Mouse (Mus musculus): Measurements from ENCODE around the gene Gm10964.

The Gm10964 gene

GRCm38 (mm10) chr3:103733799-103734695 is 5.1 kb upstream of the Gm10964 start:
- peak; percentile 74 to 78 for DNase-seq (ENCODE audit: low spot score in 2 of 2)

DNA sequence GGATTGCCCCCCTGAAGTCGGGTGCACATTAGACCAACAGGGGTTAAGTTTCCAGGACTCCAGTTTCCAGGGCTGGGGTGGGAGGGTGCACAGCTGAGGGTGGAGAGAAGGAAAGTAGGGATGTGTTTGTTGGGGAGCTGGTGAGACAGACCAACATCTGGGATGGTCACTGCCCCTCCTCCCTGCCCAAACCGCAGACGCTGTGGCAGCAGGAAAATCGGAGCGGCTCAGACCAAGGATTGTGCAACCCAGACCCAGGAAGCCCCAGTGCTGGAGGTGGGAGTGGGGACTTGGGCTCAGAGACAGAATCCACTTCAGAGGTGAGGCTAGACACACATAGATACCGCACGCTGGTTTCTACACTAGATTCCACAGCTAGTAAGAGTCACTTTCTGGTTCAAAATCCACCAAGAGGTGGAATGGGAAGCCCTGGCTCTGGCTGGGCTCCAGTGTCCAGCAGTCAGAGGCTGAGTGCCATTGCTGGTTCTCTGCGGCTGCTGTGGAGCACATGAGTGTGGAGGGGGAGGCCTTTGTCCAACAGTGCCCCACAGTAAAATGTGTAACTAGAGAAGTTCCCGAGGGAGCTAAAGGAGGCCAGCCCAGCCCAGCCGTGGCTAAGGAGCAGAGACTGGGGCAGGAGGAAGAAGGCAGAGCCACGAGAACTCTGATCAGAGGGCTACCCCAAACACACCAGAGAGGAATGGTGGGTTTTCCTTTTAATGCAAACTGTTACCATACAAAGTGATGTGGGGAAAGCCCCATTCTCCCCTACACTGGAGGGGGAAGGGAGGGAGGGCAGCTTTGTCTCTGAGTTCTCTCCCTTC is 4.3 kb upstream of the Gm10964 start:
- DNase-seq (ENCODE audit: low spot score in 2 of 2) = peak; percentile 59 to 61

DNA sequence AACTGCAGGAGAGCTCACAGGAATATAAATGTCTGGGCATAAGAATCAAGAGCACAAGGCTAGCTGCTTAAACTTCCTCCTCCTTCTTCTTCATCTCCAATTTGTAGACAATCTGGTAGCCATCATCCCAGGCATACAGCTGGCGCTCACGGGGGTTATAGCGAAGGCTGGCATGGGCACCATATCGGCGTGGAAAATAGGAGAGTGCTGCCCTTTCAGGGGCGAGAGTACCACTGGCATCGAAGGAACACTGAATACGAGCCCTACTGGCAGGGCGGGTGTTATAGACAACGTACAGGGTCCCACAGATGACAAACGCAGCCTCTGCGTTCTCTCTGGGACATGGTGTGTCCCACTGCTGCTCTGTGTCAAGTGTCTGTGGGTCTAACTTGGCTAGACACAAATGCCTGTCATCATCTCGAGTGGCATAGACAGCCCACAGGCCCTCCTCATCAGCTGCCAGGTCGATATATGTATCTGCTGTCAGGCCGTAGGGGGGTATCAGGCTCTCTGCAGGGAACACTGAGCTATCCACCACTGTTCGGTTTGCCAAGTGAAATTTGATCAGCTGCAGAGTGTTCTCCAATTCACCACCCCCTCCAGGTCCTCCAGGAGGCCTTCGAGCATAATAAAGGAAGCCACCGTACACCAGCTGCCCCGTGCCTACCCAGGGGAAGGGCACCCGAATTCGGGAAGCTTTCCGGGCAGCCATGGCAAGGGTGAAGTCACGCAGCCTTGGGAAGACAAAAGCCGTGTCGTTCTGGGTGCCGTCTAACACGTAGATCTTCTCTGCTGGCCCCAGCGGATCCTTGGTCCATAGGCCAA is 3.2 kb upstream of the Gm10964 start:
- no peak for DNase-seq (ENCODE audit: low spot score in 2 of 2)

DNA sequence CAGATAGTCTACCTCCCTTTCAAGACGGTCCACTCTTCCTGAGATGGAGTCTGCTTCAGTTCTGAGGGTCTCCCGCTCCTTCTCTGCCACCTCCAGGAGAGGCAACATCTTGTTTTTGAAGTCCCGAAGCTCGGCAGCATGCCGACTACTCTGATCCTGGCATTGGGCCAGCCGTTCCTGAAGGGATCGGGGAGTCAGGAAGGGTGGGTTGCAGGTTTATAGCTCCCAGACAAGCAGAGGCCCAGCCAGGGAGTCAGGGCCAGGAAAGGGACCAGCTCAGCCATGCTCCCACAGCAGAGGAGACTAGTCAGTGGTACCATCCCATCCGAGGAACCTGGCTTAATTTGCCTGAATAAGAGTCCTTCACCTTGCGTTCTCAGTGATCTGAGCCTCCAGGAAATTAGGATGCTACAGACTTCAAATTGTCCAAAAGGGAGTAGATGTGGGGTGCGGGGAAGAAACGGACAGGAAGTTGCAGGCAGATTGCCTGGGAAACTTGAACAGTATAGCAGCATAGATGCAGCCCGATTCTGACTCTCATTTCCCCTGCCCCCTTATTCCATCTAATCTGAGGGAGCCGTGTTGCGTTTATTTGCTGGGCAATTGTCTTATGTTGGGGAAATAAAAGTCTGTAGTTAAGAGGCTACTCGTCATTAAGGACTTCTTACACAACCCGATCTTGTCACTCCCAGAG is 2.0 kb upstream of the Gm10964 start:
- peak; percentile 59 to 70 for DNase-seq (ENCODE audit: low spot score in 2 of 2)

- peak; percentile 91 to 94 for DNase-seq (ENCODE audit: low spot score in 2 of 2)
These were observed 1.2 kb upstream of the Gm10964 start, which contains the start of gene Olfml3 for GRCm38 (mm10) chr3:103737778-103738571. Gene Olfml3 (minus strand): TSS chr3:103738001.

- no peak for DNase-seq (ENCODE audit: low spot score in 2 of 2)
These were observed 1.2 kb downstream of the Gm10964 start for GRCm38 (mm10) chr3:103740342-103740741.

- no peak for DNase-seq (ENCODE audit: low spot score in 2 of 2)
These were observed 4.0 kb downstream of the Gm10964 start for GRCm38 (mm10) chr3:103743208-103743607.

DNA sequence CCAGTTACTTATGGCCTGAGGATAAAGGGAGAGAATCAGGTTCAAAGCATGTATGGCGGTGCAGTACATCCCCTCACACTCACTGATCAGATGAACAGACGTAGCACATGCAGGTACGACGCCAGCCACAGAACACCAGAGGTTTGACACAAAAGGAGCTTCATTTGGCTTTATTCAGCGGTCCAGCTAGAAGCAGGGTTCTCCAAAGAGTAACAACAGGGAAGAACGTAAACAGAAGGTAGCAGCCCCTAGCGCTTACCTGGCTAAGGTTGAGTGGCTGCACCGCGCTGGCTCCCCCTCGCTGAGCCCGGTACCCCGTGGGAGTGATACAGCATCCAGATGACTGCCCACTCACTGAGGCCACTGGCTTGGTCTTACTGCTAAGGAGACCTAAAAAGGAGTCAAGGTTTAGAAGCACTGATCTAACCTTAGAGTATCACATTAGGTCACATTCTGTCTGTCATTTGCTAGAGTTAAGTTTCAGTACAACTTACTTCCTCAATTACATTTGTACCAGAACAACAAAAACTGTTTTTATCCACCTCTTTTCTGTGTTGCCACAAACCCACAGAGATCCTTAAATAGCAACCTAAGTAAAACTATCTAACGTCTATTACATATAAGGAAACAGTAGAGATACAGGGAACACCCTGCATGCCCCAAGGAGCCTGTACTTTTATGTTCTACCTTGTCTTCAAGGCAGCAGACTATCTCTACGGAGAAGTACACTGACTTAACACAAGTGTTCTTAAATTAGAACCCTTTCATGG is 6.0 kb downstream of the Gm10964 start:
- DNase-seq (ENCODE audit: low spot score in 2 of 2) = no peak

GRCm38 (mm10) chr3:103746711-103747110 is 7.5 kb downstream of the Gm10964 start:
- no peak for DNase-seq (ENCODE audit: low spot score in 2 of 2)

DNA sequence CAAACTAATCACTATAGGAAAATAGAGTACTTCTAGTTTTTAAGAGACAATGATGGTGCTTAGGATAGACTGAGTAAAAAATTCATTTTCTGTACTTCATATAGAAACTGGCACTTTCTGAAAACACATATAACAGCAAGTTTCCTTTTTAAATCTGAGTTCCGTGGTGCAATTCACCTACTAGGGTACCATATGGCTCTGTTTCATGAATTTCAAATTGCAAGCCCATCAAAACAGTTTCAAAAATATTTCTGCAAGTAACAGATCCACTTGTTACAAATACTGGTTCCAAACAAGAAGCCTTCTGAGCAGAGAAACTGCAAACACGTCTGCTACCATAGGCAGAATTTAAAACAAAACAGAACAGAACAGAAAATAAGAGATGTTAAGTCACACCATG is 12.4 kb downstream of the Gm10964 start:
- no peak for DNase-seq (ENCODE audit: low spot score in 2 of 2)

DNA sequence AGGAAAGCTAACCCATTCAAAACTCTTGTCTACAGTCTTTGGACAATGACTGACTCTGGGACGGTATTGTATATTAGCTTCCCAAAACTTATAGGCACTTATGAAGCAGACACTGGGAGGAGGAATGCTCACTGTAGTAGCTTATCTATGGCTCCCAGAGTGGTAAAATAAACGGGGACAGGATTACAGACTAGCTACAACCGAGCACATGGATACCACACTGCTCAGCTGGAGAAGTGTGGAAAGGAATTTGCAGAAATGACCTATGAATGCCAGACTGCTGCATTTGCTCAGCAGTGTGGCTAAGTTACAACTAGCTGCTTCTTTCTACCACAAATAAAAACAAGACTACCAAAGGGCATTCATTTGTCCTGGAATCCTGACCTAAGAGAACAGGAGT is 16.2 kb downstream of the Gm10964 start:
- no peak for DNase-seq (ENCODE audit: low spot score in 2 of 2)

DNA sequence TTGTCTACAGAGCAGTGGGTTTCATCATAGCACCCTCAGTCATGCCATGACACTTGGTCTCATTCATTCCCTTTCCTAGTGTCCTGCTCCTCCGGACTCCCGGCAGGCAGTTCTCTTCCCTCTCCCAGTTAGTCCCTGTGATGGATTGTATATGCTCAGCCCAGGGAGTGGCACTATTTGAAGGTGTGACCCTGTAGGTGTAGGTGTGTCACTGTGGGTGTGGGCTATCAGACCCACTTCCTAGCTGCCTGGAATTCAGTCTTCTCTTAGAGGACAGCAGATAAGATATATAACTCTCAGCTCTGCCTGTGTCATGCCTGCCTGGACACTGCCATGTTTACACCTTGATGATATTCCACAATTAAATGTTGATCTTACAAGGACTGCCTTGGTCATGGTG is 17.8 kb downstream of the Gm10964 start:
- DNase-seq (ENCODE audit: low spot score in 2 of 2) = no peak

DNA sequence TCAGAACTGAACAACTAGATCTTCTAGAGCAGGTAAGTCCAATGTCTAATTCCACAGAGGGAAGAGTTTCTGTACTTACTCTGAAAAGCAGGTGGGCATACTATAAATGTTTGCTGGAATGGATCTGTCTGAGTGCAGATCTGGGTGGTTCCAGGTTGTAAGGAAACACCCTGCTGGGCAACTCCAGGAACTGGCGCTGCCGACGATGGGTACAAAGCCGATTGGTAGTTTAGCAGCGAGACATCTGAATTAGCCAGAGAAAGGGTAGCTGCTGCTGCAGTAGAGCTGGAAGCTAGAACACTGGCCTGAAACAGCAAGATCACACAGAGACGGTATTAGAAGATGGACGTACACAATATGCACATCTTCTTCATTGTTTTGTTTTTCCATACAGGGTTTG is 19.3 kb downstream of the Gm10964 start:
- DNase-seq (ENCODE audit: low spot score in 2 of 2) = no peak

GRCm38 (mm10) chr3:103759261-103759970 is 20.2 kb downstream of the Gm10964 start:
- no peak for DNase-seq (ENCODE audit: low spot score in 2 of 2)

GRCm38 (mm10) chr3:103766789-103767188 is 27.6 kb downstream of the Gm10964 start:
- no peak for DNase-seq (ENCODE audit: low spot score in 2 of 2)

DNA sequence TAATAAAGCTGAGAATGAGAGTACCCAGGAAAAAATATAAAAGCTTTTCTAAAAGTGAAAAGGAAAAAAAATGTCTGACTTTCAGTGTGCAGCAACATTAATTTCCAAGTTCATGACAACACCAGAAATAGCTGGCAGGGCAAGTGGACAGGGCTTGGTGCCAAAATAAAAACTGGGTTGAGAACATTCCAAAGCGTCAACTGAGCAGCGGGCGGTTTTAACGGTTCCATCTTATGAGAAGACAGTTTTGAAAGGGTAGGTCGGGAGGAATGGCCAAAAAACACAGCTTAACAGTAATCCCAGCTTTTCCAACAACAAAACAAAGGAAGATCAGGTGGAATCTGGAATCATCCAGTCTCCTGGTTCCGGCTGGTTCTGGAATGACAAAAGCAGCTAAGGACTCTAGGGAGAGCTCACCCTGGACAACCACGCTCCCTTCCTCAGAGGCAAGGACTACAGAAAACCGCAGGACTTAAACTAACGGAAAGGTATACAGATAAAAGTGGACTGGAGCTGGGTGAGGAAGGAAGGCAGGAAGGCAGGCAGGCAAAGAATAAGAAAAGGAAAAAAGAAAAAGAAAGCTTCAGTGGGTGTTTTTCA is 32.5 kb downstream of the Gm10964 start:
- DNase-seq (ENCODE audit: low spot score in 2 of 2) = peak in 1 of 2 experiments; percentile 33

- no peak for DNase-seq (ENCODE audit: low spot score in 2 of 2)
These were observed 33.7 kb downstream of the Gm10964 start for GRCm38 (mm10) chr3:103772846-103773245.

GRCm38 (mm10) chr3:103773508-103773907 is 34.3 kb downstream of the Gm10964 start:
- DNase-seq (ENCODE audit: low spot score in 2 of 2) = no peak
